Mouse (Mus musculus) embryonic fibroblast, embryonic 13.5 days (primary cell): ENCODE measurements around the gene Ppp2r5d. TPM values are rescaled to one million over a fixed set of nuclear protein-coding genes. Genes with fewer than 3 reads are reported as not detected.

Experiments used
- H3K27ac ChIP-seq: 2 replicates; pipeline ENCODE4 v1.5.1; 2012; ENCODE audit warnings: low read length, control low read depth, inconsistent platforms; ENCODE audit not compliant: insufficient read depth
- H3K4me1 ChIP-seq: 2 replicates; pipeline ENCODE4 v1.6.1; 2011; ENCODE audit warnings: low read length; ENCODE audit not compliant: control insufficient read depth, insufficient read depth
- H3K4me3 ChIP-seq: 2 replicates; pipeline ENCODE4 v1.5.1; 2011; ENCODE audit warnings: mild to moderate bottlenecking, control low read depth, low read length; ENCODE audit not compliant: insufficient read depth
- CTCF ChIP-seq: IDR thresholded peaks from 2 replicates; pipeline ENCODE4 v1.5.1; 2011; ENCODE audit warnings: mild to moderate bottlenecking, control low read depth, low read length, moderate library complexity, borderline replicate concordance; ENCODE audit not compliant: insufficient read depth
- POLR2A ChIP-seq: IDR thresholded peaks from 2 replicates; pipeline ENCODE4 v1.6.1; 2011; ENCODE audit warnings: low read depth, mild to moderate bottlenecking, control low read depth, low read length, moderate library complexity
- polyA plus RNA-seq: library from polyadenylated mRNA; stranded (reverse); fragments of >200 nt; gene quantifications from 2 replicates; pipeline ENCODE4 v1.2.4, GENCODE M21; 2011; ENCODE audit warnings: low read depth; ENCODE audit not compliant: missing spikeins, insufficient read length

Ppp2r5d gene
- 57.6 and 72.1 TPM in 2 replicates for polyA plus RNA-seq

DNA sequence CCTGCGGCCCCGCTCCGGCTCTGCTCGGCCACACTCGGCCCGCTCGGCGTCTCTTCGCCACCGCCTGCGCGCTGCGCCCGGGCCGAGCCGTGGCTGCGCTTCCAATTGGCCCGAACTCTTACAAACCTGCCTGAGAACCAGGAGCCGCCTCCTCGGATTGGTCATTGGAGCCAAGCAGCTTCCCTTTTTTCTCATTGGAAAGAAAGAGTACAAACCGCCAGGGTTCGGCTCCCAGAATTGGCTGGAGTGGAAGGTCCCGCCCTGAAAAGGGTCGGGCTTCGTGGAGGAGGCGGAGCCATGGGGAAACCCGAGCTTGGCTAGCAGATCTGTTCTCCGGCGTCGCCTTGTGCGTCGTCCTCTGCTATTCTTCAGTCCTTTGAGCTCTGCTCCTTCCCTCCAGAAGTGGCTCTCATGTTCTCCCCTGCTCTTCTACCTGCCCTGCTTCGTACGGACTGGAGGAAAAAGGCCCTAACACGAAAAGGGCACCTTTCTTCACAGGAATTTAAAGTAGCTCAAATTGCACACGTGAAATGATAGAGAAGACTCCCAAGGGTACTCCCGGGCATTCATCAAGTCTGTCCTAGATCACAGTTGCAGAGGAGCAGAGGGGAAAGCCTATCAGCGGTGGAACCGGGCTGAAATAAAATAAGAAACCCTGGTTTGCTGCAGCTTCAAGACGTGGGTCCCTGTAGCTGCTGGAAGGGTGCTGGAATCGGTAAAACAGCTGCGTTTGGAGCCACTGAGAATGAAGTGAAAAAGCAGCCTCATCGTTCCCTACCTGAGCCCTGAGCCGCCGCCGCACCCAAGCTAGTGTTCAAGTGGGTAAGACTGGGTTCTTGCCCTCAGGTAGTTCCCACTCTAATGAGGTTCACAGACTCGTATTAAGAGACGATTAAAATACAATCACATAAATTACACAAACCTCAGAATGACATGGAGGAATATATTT, at the start of gene Ppp2r5d:
TSS of gene Ppp2r5d (minus strand) at position 225 of the 949 bp plus-strand sequence.
- H3K27ac ChIP-seq, result peak within 1 kb of the TSS; percentile 66
- H3K4me3 ChIP-seq, result peak within 1 kb of the TSS; percentile 65
- H3K4me1 ChIP-seq, result 0 out of 2 replicates have a peak, but pooled peaks cover 2% of the 10 kb centered on the region
- TF ChIP-seq CTCF (no peak), POLR2A (peak; percentile 93)

DNA sequence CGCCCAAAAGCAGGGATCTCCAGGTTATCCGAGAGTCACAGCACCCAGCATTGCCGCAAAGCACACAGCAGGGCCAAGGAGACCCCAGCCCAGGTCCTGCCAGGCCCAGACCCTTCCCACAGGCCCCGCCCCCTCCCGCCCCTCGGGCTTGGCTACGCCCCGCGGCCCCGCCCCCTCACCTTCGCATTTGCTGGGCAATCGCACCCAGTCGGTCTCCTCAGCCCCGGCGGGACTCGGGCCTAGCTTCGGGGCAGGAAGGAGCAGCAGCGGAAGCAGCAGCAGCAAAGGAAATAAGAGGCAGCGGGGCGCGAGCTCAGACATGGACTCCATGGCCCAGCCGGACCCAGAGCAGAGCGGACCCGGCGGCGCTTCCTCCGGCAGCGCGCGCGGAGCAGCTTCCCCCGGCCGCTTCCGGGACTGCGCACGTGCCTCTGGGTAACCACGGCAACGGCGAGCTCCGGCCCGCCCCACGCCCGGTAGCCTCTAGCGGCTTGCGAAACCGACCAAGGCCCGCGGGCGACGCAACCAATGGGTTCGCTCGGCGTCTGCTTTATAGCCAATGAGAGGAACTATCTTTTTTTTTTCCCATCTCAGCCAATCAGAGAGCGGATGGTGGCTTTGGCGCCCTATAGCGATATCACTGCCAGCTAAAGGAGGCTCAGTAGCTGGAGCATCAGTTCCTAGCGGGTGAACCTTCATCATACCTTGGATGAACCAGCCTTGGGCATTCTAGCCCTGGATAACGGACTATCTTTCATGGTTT, 47.1 kb upstream of the Ppp2r5d start, which contains the start of gene Cnpy3:
TSS of gene Cnpy3 (minus strand) at position 421 of the 763 bp plus-strand sequence.
- Histone ChIP-seq H3K27ac (peak within 1 kb of the TSS; percentile 64), H3K4me1 (0 out of 2 replicates have a peak, but pooled peaks cover 5% of the 10 kb centered on the region), H3K4me3 (peak within 1 kb of the TSS; percentile 78)
- peak; percentile 79 for TF ChIP-seq POLR2A
- TF ChIP-seq CTCF, result no peak

DNA sequence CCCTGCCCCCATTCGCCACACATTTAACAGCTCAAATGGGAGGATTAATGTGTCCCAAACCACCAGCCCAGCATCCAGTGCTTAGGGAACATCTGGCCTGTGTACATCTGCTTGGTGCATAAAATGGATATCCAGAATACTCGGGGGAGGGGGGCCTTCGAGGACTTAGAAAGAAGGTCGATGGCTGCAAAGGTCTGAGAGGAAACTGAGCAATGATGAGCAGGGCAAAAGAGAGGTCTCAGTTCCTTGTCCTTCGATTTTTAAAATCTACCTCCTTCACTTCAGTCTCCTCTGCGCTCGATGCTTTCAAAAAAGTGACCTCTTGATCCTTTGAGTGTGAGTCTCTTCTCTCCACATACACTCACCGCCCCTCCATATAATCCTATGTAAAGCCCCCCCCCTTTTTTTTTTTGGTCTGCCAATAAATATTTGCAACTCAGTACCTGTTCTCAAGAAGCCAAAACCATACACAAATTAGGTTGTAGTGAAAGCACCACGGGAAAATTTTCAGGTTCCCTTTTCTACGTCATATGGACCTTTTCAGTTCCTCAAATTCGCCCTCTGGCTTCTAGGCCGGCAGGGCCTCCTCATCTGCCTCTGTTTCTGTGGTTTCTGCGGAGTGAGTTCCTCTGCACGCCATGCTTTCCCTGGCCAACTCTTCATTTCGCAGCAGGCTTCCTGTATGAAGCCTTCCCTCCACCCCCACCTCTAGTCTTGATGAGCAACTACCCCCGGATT, 46.3 kb upstream of the Ppp2r5d start:
- Histone ChIP-seq H3K4me3 (peak overlapping the region; percentile 78), H3K27ac (peak overlapping the region; percentile 64), H3K4me1 (0 out of 2 replicates have a peak, but pooled peaks cover 5% of the 10 kb centered on the region)
- no peak; the same call in 1 of the 2 replicates for TF ChIP-seq POLR2A
- TF ChIP-seq CTCF, result no peak

DNA sequence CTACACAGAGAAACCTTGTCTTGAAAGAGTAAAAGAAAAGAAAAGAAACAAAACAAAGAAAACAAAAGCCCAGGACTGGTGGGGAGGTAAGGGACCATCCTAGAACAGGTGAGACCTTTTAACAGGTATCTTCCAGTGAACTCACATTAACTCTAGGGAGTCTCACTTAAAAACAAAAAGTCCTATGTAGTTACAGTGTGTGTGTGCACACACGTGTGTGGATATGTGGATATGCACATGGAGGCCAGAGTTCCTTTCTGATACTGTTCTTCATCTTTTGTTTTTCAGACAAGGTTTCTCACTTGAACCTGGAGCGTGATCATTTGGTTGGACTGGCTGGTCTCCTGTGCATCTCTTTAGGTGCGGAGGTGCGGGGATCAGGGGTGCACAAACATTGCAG, 45.7 kb upstream of the Ppp2r5d start:
- Histone ChIP-seq H3K27ac (no peak overlapping the region), H3K4me3 (peak overlapping the region; percentile 78; the same call in 1 of the 2 replicates), H3K4me1 (0 out of 2 replicates have a peak, but pooled peaks cover 5% of the 10 kb centered on the region)
- TF ChIP-seq POLR2A (no peak), CTCF (no peak)

DNA sequence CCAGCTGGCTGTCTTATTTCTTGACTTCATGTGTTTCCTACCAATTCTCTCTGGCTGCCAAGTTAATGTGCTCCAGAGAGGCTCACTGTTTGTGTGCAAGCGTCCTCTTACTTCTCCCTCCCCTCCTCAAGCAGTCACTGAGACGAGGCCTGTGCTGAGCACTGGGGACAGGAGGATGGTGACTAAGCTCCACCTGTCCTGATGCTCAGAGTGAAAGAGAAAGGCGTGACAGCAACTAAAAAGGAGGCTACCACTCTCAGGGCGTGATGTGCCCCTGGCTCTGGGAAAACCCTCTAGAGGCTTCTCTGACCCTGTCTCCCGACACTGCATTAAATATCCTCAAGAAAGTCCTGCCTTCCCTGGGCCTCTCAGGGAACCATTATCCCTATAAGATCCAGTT, 44.4 kb upstream of the Ppp2r5d start:
- H3K4me1 ChIP-seq, result 0 out of 2 replicates have a peak, but pooled peaks cover 5% of the 10 kb centered on the region
- TF ChIP-seq POLR2A (no peak), CTCF (no peak)

DNA sequence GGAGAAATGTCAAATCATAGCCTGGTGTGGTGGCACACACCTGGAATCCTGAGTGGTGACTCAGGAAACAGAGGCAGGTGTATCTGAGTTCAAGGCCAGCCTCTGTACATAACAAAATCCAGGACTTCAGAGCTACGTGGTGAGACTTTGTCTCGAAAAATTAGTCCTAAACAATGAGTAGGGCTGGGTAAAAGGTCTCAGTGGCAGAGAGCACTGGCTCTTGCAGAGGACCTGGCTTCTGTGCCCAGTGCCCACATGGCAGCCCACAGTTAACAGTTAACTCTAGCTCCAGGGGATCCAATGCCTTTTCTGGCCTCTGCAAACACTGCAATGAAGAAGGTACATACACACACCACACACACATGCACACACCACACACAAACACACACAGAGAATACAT, 42.9 kb upstream of the Ppp2r5d start:
- Histone ChIP-seq H3K27ac (no peak overlapping the region), H3K4me1 (0 out of 2 replicates have a peak, but pooled peaks cover 5% of the 10 kb centered on the region), H3K4me3 (no peak overlapping the region)
- TF ChIP-seq POLR2A (no peak), CTCF (no peak)

More for the DNA sequence above, 44.4 kb upstream of the Ppp2r5d start:
- H3K27ac ChIP-seq, result no peak overlapping the region
- H3K4me3 ChIP-seq, result no peak overlapping the region

DNA sequence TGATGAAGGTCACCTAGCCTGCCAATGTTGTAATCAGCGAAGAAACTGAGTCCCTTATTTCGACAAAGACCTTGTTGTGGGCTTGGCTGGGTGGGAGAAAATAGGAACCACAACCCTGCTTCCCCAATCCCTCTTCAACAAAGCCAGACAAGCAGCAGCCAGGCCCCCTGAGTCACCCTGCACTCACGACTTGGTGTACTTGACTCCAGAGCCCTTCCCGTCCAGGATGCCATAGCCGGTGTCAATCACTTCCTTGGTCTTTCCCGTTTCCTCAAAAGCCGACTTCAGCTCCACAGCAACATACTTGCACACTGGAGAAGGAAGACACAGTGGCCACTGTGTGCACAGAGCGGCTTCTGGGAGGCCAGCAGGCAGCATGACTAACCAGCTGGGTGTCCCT, 42.3 kb upstream of the Ppp2r5d start:
- Histone ChIP-seq H3K4me3 (no peak overlapping the region), H3K4me1 (0 out of 2 replicates have a peak, but pooled peaks cover 5% of the 10 kb centered on the region), H3K27ac (no peak overlapping the region)
- TF ChIP-seq POLR2A, result no peak
- no peak for TF ChIP-seq CTCF

DNA sequence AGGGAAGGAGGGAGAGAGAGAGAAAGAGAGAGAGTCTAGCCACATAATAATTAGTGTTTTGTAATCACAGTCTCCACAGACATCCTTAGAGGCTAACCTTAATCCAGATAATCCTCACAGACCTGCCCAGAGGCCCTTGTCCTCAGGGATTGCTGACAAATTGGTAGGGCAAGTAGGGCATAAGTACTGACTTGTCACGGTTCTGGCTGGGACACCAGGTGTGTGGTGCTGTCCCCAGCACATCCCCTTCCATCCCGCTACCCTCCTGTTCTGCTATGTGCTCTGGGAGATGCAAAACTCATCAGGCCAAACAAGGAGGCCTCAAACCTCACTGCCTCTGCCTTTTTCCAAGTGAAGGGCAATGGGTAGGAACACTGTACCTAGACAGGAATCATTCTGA, 40.6 kb upstream of the Ppp2r5d start:
- TF ChIP-seq CTCF (no peak), POLR2A (no peak)
- Histone ChIP-seq H3K27ac (no peak overlapping the region), H3K4me1 (no peaks in the 10 kb centered on the region), H3K4me3 (no peak overlapping the region)

DNA sequence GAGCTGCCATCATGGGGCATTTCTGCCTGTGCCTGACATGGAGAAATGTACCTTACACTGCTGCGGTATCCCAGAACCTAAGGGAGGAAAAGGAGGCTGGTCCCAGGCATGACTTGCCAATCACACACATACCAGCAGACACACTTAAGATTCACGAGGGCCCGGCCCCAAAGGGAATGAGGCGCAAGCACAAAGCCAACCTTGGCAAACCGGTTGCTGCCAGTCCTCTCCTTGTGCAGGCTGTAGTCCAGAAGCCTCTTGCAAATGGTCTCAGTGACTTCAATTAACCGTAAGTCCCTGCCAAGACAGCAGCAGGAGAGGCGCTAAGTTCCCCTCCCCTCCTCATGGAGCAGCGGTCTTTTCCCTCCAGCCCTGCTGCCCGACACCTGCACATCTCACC, 38.1 kb upstream of the Ppp2r5d start:
- Histone ChIP-seq H3K4me1 (no peaks in the 10 kb centered on the region), H3K27ac (no peak overlapping the region), H3K4me3 (no peak overlapping the region)
- TF ChIP-seq CTCF (no peak), POLR2A (no peak)
